Mouse (Mus musculus) hindbrain, embryonic 10.5 days (tissue): Measurements from ENCODE around the gene Rcl1. TPM values are rescaled to one million over a fixed set of nuclear protein-coding genes. Genes with fewer than 3 reads are reported as not detected.

ENCODE experiments used
- DNase-seq: peaks from one replicate; pipeline ENCODE4 v3.0.0-alpha.2; 2017; ENCODE audit warnings: low spot score
- H3K27ac ChIP-seq: fragments of 300-500 bp; sonication (generic); 2 replicates; pipeline ENCODE4 v1.5.1; 2016; ENCODE audit warnings: mild to moderate bottlenecking, moderate library complexity
- H3K27me3 ChIP-seq: fragments of 300-500 bp; sonication (generic); 2 replicates; pipeline ENCODE4 v1.6.1; 2016; ENCODE audit warnings: mild to moderate bottlenecking; ENCODE audit not compliant: poor library complexity, insufficient read depth, severe bottlenecking
- H3K36me3 ChIP-seq: fragments of 300-500 bp; sonication (generic); 2 replicates; pipeline ENCODE4 v1.6.1; 2016; ENCODE audit warnings: mild to moderate bottlenecking, moderate library complexity
- H3K4me1 ChIP-seq: fragments of 300-500 bp; sonication (generic); replicated peaks from 2 replicates; pipeline ENCODE4 v1.6.1; 2016; ENCODE audit warnings: mild to moderate bottlenecking
- H3K4me3 ChIP-seq: fragments of 300-500 bp; sonication (generic); 2 replicates; pipeline ENCODE4 v1.5.1; 2016; ENCODE audit warnings: mild to moderate bottlenecking, moderate library complexity
- H3K9me3 ChIP-seq: fragments of 300-500 bp; sonication (generic); 2 replicates; pipeline ENCODE4 v1.6.1; 2016; ENCODE audit warnings: mild to moderate bottlenecking, moderate library complexity
- WGBS: fragments of 180-500 bp; shearing (Covaris S2); methylation state at CpG from one replicate; pipeline ENCODE4 v1.1.7; 2016; 5-methylcytosine and 5-hydroxymethylcytosine counted together
- polyA plus RNA-seq: library from polyadenylated mRNA; unstranded; fragments of >200 nt; fragmentation: Nextera tagmentation; extraction: Ambion mirVana; gene quantifications from 2 replicates; pipeline ENCODE4 v1.2.1, GENCODE M21; 2016

Gene Rcl1
- polyA plus RNA-seq, 1 experiment from 2014 or later: 57.5 TPM

- Histone ChIP-seq H3K36me3 (peaks cover 78% of the 10 kb centered on the region), H3K4me1 (no peaks in the 10 kb centered on the region), H3K27ac (no peak overlapping the region), H3K27me3 (no peaks in the 10 kb centered on the region), H3K4me3 (no peak overlapping the region), H3K9me3 (no peaks in the 10 kb centered on the region)
- no peak for DNase-seq
- WGBS: 93% methylated on average over 13 of the region's 13 CpGs
Measured at GRCm38 (mm10) chr19:29118196-29118595, 17.0 kb downstream of the Rcl1 start.

- Histone ChIP-seq H3K4me3 (no peak overlapping the region), H3K27me3 (no peaks in the 10 kb centered on the region), H3K27ac (no peak overlapping the region), H3K4me1 (no peaks in the 10 kb centered on the region), H3K9me3 (no peaks in the 10 kb centered on the region), H3K36me3 (peaks cover 89% of the 10 kb centered on the region)
- WGBS: 92% methylated on average over 6 of the region's 6 CpGs
- no peak for DNase-seq
Measured at GRCm38 (mm10) chr19:29120311-29120710, 19.1 kb downstream of the Rcl1 start.

- no peaks in the 10 kb centered on the region for H3K9me3 ChIP-seq
- no peak overlapping the region for H3K4me3 ChIP-seq
- H3K27ac ChIP-seq: no peak overlapping the region
- H3K27me3 ChIP-seq: no peaks in the 10 kb centered on the region
- 90% methylated on average over 9 of the region's 9 CpGs for WGBS
- H3K36me3 ChIP-seq: peaks cover 92% of the 10 kb centered on the region
- no peak for DNase-seq
- no peaks in the 10 kb centered on the region for H3K4me1 ChIP-seq
Measured at GRCm38 (mm10) chr19:29121394-29121793, 20.2 kb downstream of the Rcl1 start.

DNA sequence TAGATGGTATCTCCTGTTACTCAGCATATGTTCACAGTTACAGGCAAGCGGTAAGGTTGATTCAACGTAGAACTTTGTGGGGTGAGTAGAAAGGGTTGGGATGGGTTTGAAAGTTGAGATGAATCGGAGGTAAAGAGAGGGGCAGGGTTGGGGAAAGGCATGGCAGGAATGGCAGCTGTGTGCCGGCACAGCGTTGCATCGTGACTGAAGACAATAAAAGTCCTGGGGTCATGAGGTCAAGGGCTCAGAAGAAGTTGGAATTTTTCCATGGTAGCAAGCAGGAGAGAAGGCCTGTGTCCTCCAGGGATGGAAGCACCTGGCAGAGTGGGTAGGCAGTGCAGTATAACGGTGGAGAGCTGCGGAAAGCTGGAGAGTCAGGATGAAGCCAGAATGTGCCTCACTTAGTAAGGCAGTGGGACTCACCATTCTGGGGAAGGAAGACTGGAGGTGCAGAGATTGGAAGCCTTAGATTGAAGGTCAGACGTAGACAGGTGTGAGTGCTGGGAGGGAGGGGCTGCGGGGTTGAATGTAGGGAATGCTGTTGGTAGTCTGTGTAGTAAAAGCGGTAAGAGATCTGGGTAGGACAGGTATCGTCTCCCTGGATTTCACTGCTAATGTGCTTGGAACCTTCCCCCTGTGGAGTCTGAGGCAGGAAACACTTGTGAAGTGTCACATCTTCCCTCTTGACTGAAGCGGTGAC, 23.9 kb downstream of the Rcl1 start:
- Histone ChIP-seq H3K36me3 (peaks cover 84% of the 10 kb centered on the region), H3K4me1 (peaks cover 9% of the 10 kb centered on the region; the same call in 1 of the 2 replicates), H3K27ac (no peak overlapping the region), H3K27me3 (no peaks in the 10 kb centered on the region), H3K4me3 (no peak overlapping the region), H3K9me3 (no peaks in the 10 kb centered on the region)
- WGBS: 84% methylated on average over 13 of the region's 13 CpGs
- no peak for DNase-seq

GRCm38 (mm10) chr19:29126347-29127015, 25.3 kb downstream of the Rcl1 start:
- peaks cover 9% of the 10 kb centered on the region; the same call in 1 of the 2 replicates for H3K4me1 ChIP-seq
- no peak overlapping the region for H3K27ac ChIP-seq
- H3K4me3 ChIP-seq: no peak overlapping the region
- DNase-seq: no peak
- no peaks in the 10 kb centered on the region for H3K9me3 ChIP-seq
- WGBS: 95% methylated on average over 12 of the region's 12 CpGs
- no peaks in the 10 kb centered on the region for H3K27me3 ChIP-seq
- H3K36me3 ChIP-seq: peaks cover 85% of the 10 kb centered on the region

DNA sequence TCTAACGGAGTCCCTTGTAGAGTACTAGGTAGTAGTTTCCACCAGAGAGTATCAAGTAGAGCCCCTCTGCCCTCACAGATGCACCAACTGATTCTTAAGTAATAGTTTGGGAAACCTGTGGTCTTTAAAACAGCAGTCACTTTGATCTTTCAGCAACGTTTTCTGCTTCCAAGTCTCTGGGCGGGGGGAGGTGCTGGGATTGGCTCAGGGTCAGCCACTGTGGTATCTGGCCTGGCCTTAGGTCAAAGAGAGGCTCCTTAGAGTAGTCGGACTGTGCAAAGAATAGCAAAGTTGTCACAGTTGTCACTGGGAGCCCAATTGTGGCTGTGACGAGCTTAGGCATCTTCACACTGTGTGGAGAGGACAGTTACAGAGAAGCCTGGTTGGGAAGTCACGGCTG, 26.2 kb downstream of the Rcl1 start:
- Histone ChIP-seq H3K36me3 (peaks cover 86% of the 10 kb centered on the region), H3K27ac (no peak overlapping the region), H3K27me3 (no peaks in the 10 kb centered on the region), H3K4me3 (no peak overlapping the region), H3K4me1 (peaks cover 9% of the 10 kb centered on the region; the same call in 1 of the 2 replicates), H3K9me3 (no peaks in the 10 kb centered on the region)
- no peak for DNase-seq
- 43% methylated on average over 6 of the region's 6 CpGs for WGBS

DNA sequence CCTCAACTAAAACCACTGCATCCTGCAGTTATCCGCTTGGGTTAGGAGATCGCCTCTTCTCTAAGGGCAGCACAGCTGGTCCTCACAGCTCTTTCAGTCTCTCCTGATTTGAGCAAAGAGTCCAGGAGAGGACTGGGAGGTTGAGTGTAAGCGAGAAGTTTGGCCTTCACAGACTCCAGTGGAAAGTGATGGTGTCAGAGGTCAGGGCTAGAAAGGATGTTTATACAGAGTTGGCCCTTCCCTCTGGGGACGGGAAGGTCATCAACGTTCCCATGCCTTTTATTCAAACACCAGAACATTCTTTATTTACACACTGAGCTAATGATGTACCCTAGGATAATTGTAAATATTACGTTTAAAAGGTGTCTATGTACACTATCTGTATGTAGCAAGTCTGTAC, 27.0 kb downstream of the Rcl1 start:
- Histone ChIP-seq H3K27me3 (no peaks in the 10 kb centered on the region), H3K9me3 (no peaks in the 10 kb centered on the region), H3K4me1 (peaks cover 9% of the 10 kb centered on the region; the same call in 1 of the 2 replicates), H3K27ac (no peak overlapping the region), H3K4me3 (no peak overlapping the region), H3K36me3 (peaks cover 86% of the 10 kb centered on the region)
- DNase-seq: no peak
- WGBS: 71% methylated on average over 6 of the region's 6 CpGs

DNA sequence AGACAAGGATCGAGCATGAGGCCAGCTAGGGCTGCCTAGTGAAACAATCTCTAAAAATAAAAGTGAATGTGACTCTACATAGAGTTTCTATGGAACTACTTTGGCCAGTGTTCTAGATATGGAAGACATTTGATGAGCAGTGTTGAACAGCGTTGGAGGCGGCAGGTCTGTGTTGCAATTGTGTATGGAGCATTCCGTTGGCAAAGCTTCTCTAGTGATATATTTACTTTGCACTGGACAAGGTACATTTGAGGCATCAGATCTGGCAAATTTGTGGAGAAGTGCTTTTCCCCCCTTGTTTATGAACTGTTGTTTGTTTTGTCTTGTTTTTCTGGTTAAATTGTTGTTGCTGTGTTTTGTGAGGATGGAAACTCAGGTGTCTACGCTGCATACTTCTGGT, 28.4 kb downstream of the Rcl1 start:
- no peaks in the 10 kb centered on the region for H3K27me3 ChIP-seq
- DNase-seq: no peak
- H3K36me3 ChIP-seq: peaks cover 85% of the 10 kb centered on the region
- WGBS: 96% methylated on average over 5 of the region's 5 CpGs
- no peak overlapping the region for H3K27ac ChIP-seq
- H3K9me3 ChIP-seq: no peaks in the 10 kb centered on the region
- no peak overlapping the region for H3K4me3 ChIP-seq
- peaks cover 9% of the 10 kb centered on the region; the same call in 1 of the 2 replicates for H3K4me1 ChIP-seq

DNA sequence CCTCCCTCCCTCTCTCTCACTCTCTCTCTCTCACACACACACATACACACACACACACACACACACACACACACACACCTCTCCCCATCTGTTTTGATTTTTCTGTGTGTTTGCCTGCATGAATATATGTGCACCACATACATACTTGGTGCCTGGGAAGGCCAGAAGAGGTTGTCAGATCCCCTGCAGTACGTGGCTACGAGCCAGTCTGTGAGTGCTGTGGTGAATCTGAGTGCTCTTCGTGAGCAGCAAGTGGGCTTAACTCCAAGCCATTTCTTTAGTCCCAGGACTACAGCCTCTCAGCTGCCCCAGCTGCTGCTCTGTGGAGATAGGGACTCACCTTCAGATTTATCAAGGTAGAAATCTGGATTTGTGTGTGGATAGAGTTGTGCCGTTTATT, 30.0 kb downstream of the Rcl1 start:
- H3K4me3 ChIP-seq: no peak overlapping the region
- H3K27ac ChIP-seq: no peak overlapping the region
- 94% methylated on average over 4 of the region's 4 CpGs for WGBS
- H3K4me1 ChIP-seq: peaks cover 9% of the 10 kb centered on the region; the same call in 1 of the 2 replicates
- DNase-seq: no peak
- no peaks in the 10 kb centered on the region for H3K9me3 ChIP-seq
- peaks cover 84% of the 10 kb centered on the region for H3K36me3 ChIP-seq
- no peaks in the 10 kb centered on the region for H3K27me3 ChIP-seq

DNA sequence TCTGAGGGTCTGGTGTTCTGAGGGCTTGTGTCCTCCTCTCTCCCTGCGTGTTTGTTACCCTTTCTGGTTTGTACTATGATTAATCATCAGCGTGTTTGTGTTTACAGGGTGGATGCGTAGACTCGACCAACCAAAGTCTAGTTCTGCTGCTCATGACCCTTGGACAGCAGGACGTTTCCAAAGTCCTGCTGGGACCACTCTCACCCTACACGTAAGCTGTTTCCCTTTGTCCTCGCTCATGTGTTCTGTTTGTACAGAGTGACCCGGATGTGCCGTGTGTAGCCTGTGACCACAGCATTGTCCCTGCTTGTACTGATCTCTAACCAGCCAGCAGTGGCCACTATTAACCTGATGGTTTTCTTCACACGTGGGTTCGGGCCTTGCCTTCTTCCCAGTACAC, 33.1 kb downstream of the Rcl1 start:
- Histone ChIP-seq H3K9me3 (no peaks in the 10 kb centered on the region), H3K36me3 (peaks cover 88% of the 10 kb centered on the region), H3K4me1 (no peaks in the 10 kb centered on the region), H3K27me3 (no peaks in the 10 kb centered on the region), H3K4me3 (no peak overlapping the region), H3K27ac (no peak overlapping the region)
- no peak for DNase-seq
- WGBS: 89% methylated on average over 11 of the region's 11 CpGs

DNA sequence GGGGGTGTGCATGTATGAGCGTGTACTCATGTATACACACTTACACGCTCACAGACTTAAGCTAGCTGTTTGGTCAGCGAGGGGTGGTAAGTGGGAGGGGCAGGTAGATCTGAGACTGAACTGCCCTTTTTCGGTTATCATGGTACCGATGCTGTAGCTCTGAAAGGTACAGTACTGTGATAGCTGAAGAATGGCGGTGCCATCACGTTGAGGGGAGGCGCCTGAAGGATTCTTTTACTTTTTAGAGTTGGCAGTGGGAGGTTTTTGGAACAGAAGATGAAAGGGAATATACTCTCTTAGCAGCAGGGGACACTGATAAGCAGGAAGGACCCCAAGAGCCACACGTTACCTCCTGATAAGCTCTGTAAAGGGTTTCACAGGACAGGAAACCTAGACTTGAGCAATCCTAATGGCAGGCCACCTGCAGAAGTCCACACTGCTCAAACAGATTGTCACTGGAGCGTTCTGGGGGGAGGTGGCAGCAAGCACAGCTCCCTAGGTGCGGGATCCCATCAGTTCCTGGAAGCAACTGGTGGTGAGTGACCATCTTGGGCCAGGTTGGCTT, 34.1 kb downstream of the Rcl1 start:
- H3K9me3 ChIP-seq: no peaks in the 10 kb centered on the region
- H3K4me3 ChIP-seq: no peak overlapping the region
- DNase-seq: no peak
- 92% methylated on average over 11 of the region's 11 CpGs for WGBS
- no peaks in the 10 kb centered on the region for H3K4me1 ChIP-seq
- H3K36me3 ChIP-seq: peaks cover 79% of the 10 kb centered on the region
- H3K27me3 ChIP-seq: no peaks in the 10 kb centered on the region
- no peak overlapping the region for H3K27ac ChIP-seq

DNA sequence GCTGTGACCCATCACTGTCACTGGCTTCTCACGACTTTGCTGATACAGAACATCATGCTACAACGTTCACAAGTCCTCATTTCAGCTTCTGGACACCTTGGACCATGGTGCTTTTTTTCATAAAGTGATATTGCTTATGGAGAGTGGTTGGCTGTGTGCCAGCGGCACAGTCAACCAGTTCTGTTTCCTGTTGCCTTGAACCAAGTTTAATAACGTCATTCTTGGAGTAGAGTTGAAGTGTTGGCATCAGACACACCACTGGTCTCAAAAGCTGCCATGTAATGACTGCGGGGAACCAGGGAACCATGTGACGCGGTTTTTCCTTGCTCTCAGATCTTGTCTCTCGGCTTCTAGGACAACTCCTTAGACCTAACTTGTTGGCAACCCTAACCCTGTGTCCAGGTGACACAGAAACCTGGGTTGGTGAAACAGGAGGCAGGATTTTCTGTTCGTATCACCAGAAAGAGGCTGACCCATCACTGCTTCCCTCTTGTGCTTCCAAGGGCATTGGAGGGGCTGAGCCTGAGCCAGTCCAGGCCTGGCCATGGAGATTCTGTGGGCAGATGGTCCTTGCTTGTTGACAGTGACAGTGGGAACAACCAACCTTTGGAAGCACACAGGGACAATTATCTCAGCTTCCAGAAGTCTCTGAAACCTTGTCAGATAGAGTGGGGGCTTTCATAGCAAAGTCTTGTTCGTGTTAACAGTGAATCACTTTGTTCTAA, 37.5 kb downstream of the Rcl1 start:
- WGBS: 92% methylated on average over 10 of the region's 10 CpGs
- Histone ChIP-seq H3K9me3 (no peaks in the 10 kb centered on the region), H3K4me3 (no peak overlapping the region), H3K4me1 (no peaks in the 10 kb centered on the region), H3K27ac (no peak overlapping the region), H3K36me3 (peaks cover 54% of the 10 kb centered on the region), H3K27me3 (no peaks in the 10 kb centered on the region)
- no peak for DNase-seq
